Mouse (Mus musculus): ENCODE results near the gene Scn10a. TPM values are rescaled to one million over a fixed set of nuclear protein-coding genes. Genes with fewer than 3 reads are reported as not detected.

Scn10a gene
- polyA plus RNA-seq (2015; fragmentation: Nextera tagmentation; extraction: Ambion mirVana): not detected in 2 replicates

DNA sequence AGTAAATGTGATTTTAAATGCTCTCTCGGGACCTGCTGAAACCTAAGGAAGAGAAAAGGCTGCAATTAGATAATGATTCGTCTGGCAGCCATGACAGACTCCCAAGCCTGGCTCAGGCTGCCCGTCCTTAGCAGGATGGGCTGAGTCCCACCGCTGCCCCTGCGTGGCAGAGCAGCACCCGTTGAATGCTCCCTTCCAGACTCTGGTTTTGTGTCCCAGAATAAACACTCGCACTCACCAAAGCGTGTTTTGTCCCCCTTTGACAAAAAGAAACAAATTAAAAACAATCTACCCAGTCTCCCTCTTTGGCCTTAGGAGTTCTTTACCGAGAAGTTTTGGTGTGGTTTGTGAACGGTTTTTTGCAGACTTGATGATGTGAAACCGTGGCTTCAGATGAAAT lies at the start of gene Scn10a:
Scn10a (minus strand) TSS at position 101 of the 400 bp plus-strand sequence.
- Histone ChIP-seq H3K27me3 (no peaks in the 10 kb centered on the region), H3K27ac (no peak within 1 kb of the TSS), H3K4me3 (no peak within 1 kb of the TSS), H3K4me2 (no peak within 1 kb of the TSS), H3K9ac (no peak within 1 kb of the TSS), H3K4me1 (no peaks in the 10 kb centered on the region), H3K36me3 (no peaks in the 10 kb centered on the region), H3K9me3 (no peaks in the 10 kb centered on the region)
- ATAC-seq (ENCODE audit: insufficient number of reproducible peaks, insufficient read depth, low FRiP score, low TSS enrichment, low read depth): no peak
- 80% methylated on average over 11 of the region's 11 CpGs for WGBS

DNA sequence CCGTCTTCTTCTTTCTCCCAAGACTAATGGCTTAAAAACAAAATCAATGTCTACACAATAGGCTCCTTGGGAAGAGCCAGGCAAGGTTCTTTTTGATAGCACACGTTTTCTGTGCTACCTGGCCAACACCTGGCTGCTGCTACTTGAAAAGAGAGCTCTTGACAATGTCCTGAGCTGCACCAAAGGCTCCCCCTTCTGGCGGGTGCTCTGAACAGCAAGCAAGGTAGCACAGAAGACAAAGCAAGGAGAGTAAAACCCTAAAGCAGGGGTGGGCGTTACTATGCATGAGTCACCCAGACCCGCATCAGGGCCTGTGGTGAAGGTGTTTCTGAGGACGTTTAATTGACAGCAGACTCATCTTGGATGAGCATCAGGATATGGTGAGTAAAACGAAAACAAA lies 49.5 kb upstream of the Scn10a start:
- WGBS: 41% methylated on average over 7 of the region's 7 CpGs

DNA sequence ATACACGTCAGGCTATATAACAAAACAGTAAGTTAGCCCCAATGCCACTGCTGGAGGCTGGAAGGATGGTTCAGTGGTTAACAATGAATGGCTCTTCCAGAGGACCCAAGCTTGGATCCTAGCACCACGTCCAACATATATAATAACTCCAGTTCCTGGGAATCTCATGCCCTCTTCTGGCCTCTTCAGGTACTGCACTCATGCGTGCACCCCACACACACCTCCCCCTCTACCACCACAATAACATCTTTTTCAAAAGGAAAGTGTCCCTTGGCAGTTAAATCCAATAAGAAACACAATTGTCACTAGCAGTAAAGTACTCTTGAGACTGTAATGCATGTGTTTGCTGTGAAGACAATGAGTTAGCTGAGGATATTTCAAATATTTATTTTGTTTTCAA lies 41.1 kb upstream of the Scn10a start:
- no peaks in the 10 kb centered on the region; the same call in 1 of the 2 replicates for H3K9me3 ChIP-seq
- WGBS: 88% methylated on average over 3 of the region's 3 CpGs
- H3K4me3 ChIP-seq: no peak overlapping the region
- no peaks in the 10 kb centered on the region for H3K4me1 ChIP-seq
- no peak overlapping the region for H3K27ac ChIP-seq
- H3K9ac ChIP-seq: no peak overlapping the region
- H3K36me3 ChIP-seq: no peaks in the 10 kb centered on the region
- no peak overlapping the region for H3K4me2 ChIP-seq
- H3K27me3 ChIP-seq: no peaks in the 10 kb centered on the region
- ATAC-seq (ENCODE audit: insufficient number of reproducible peaks, insufficient read depth, low FRiP score, low TSS enrichment, low read depth): no peak

More for the DNA sequence above, 49.5 kb upstream of the Scn10a start:
- no peaks in the 10 kb centered on the region for H3K9me3 ChIP-seq
- no peak overlapping the region for H3K27ac ChIP-seq
- no peaks in the 10 kb centered on the region for H3K36me3 ChIP-seq
- no peaks in the 10 kb centered on the region for H3K4me1 ChIP-seq
- no peak overlapping the region for H3K4me3 ChIP-seq
- no peaks in the 10 kb centered on the region for H3K27me3 ChIP-seq
- no peak overlapping the region for H3K4me2 ChIP-seq
- no peak for ATAC-seq (ENCODE audit: insufficient number of reproducible peaks, insufficient read depth, low FRiP score, low TSS enrichment, low read depth)
- H3K9ac ChIP-seq: no peak overlapping the region

DNA sequence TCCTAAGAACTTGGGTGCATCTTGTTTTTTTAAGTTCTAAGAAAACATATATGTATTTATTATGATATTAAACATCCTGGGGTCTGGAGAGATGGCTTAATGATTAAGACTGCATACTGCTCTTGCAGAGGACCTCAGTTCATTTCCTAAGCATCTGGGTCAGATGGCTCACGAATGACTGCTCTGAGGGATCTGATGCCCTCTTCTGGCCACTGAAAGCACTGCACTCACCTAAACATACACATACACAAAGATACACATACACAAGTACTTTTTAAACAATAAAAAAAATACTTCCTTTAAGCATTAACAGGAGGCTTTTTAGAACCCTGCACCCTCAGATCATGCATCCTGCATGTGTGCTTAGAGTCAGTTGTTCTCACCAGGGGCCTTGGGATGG lies 40.3 kb upstream of the Scn10a start:
- Histone ChIP-seq H3K9me3 (no peaks in the 10 kb centered on the region; the same call in 1 of the 2 replicates), H3K4me2 (no peak overlapping the region), H3K27ac (no peak overlapping the region), H3K36me3 (no peaks in the 10 kb centered on the region), H3K4me1 (no peaks in the 10 kb centered on the region), H3K4me3 (no peak overlapping the region), H3K9ac (no peak overlapping the region), H3K27me3 (no peaks in the 10 kb centered on the region)
- 91% methylated on average over 1 of the region's 1 CpGs for WGBS
- ATAC-seq (ENCODE audit: insufficient number of reproducible peaks, insufficient read depth, low FRiP score, low TSS enrichment, low read depth): no peak

DNA sequence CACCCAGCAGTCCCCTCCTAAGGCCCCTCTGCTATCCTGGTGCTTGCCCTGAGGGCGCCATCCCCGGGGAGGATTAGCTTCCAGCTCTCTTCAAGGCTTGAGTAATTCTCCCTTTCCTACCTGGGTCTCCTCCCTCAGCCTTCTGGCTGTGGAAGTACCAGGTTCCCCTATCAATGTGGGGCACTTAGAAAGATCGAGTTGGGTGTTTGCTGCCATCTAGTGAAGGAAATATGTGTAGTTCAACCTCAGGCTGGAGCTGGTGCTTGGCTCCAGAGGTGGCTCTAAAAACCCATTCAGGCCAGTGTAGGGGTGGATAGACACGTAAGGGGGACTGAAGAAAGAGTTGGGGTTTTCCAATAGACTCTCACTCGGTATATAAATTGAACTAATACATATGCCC lies 32.4 kb upstream of the Scn10a start:
- H3K4me1 ChIP-seq: no peaks in the 10 kb centered on the region
- ATAC-seq (ENCODE audit: insufficient number of reproducible peaks, insufficient read depth, low FRiP score, low TSS enrichment, low read depth): no peak
- H3K36me3 ChIP-seq: no peaks in the 10 kb centered on the region
- H3K9me3 ChIP-seq: no peaks in the 10 kb centered on the region
- H3K9ac ChIP-seq: no peak overlapping the region
- 14% methylated on average over 5 of the region's 5 CpGs for WGBS
- no peak overlapping the region for H3K27ac ChIP-seq
- H3K27me3 ChIP-seq: no peaks in the 10 kb centered on the region
- H3K4me2 ChIP-seq: no peak overlapping the region
- H3K4me3 ChIP-seq: no peak overlapping the region

DNA sequence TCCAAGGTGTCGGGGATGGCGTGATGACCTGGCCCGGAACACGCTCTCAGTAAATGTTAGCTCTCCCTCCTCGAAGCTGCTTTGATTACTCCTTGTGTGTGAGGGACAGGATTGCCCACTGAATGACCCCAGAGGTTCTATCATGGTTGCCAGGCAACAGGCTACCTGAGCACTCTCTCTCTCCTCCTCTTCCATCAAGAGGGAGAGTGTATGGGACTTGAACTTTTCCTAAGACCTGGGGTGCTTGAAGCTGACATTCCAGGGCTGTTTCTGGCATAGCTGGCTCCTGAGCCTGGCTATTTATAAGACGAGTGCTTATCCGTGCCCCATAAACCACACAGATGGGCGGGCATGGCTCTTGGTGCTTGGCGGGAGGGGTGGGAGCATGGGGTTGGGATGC lies 30.0 kb upstream of the Scn10a start:
- Histone ChIP-seq H3K9ac (no peak overlapping the region), H3K27me3 (no peaks in the 10 kb centered on the region), H3K27ac (no peak overlapping the region), H3K9me3 (no peaks in the 10 kb centered on the region), H3K4me2 (no peak overlapping the region), H3K4me3 (no peak overlapping the region), H3K4me1 (no peaks in the 10 kb centered on the region), H3K36me3 (no peaks in the 10 kb centered on the region)
- WGBS: 73% methylated on average over 9 of the region's 9 CpGs
- ATAC-seq (ENCODE audit: insufficient number of reproducible peaks, insufficient read depth, low FRiP score, low TSS enrichment, low read depth): no peak

DNA sequence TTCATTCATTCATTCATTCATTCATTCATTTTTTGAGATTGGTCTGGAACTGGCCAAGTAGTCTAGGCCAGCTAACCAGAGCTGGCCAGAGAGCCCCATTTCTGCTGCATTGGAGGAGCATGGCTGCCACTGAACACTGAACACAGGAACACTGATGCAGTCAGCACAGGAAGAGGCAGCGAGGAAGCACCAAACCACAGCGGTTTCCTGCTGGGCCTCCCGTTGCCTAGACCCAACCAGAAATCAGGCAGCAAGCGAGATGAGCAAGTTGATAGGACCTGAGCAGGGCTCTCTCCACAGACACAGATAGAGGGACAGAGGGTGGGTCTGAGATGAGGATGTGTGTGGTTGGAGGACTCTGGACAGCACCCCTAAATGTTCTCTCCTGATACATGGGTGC lies 24.8 kb upstream of the Scn10a start:
- H3K9ac ChIP-seq: no peak overlapping the region
- WGBS: 79% methylated on average over 4 of the region's 4 CpGs
- no peaks in the 10 kb centered on the region for H3K36me3 ChIP-seq
- ATAC-seq (ENCODE audit: insufficient number of reproducible peaks, insufficient read depth, low FRiP score, low TSS enrichment, low read depth): no peak
- no peak overlapping the region for H3K4me3 ChIP-seq
- no peaks in the 10 kb centered on the region for H3K9me3 ChIP-seq
- no peak overlapping the region for H3K4me2 ChIP-seq
- H3K4me1 ChIP-seq: no peaks in the 10 kb centered on the region
- H3K27ac ChIP-seq: no peak overlapping the region
- H3K27me3 ChIP-seq: no peaks in the 10 kb centered on the region

DNA sequence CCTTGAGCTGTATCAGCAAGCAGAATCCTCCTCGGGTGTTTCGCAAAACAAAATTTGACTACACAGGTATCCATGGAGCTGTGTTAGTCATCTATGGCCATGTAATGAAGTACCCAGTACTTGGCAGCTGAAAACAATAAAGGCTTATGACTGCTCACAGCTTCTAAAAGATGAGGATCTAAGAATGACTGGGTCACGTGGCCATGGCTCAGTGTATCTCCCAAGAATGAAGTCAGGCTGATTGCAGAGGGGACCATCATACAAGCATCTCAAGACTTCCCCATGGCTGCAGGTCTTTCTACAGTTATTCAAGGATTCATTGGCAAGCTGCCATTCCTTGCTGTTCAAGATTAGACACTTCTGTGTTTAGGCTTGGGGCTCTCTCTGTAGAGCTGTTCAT lies 24.2 kb upstream of the Scn10a start:
- no peak for ATAC-seq (ENCODE audit: insufficient number of reproducible peaks, insufficient read depth, low FRiP score, low TSS enrichment, low read depth)
- H3K4me2 ChIP-seq: no peak overlapping the region
- H3K4me3 ChIP-seq: no peak overlapping the region
- H3K36me3 ChIP-seq: no peaks in the 10 kb centered on the region
- H3K9ac ChIP-seq: no peak overlapping the region
- no peaks in the 10 kb centered on the region for H3K27me3 ChIP-seq
- WGBS: 90% methylated on average over 3 of the region's 3 CpGs
- no peak overlapping the region for H3K27ac ChIP-seq
- H3K9me3 ChIP-seq: no peaks in the 10 kb centered on the region
- H3K4me1 ChIP-seq: no peaks in the 10 kb centered on the region

DNA sequence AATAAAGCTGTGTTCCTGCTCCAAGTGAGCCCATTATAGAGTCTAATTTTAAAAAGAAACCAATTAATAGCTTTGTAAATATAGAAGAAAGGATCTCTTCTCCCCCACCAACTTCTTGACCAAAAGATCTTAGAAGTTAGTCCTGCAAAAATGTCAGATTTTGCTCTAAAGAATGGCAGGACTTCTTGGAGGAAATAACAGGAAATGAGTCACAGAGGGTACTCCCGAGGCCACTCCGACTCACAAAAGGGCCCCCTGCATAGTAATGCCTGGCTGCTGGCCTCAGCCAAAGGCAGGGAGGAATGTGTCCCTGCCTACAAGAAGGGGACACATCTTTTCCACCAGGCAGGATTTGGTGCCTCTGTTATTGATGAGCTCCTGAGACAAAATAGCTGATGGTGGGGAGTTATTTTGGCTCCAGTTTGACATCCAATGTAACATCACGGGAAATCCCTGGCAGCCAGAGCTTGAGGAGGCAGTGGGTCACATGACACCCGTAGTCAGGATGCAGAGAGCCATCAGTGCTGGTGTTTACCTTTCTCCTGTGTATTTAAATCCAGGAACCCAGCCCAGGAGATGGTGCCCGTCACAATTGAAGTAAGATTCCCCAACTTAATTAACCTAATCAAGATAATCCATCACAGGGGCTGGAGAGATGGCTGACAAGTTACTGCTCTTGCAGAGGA lies 22.1 kb upstream of the Scn10a start:
- Histone ChIP-seq H3K27me3 (no peaks in the 10 kb centered on the region), H3K27ac (no peak overlapping the region), H3K4me1 (no peaks in the 10 kb centered on the region), H3K36me3 (no peaks in the 10 kb centered on the region), H3K4me3 (no peak overlapping the region), H3K4me2 (no peak overlapping the region), H3K9me3 (no peaks in the 10 kb centered on the region), H3K9ac (no peak overlapping the region)
- no peak for ATAC-seq (ENCODE audit: insufficient number of reproducible peaks, insufficient read depth, low FRiP score, low TSS enrichment, low read depth)
- 37% methylated on average over 5 of the region's 5 CpGs for WGBS

DNA sequence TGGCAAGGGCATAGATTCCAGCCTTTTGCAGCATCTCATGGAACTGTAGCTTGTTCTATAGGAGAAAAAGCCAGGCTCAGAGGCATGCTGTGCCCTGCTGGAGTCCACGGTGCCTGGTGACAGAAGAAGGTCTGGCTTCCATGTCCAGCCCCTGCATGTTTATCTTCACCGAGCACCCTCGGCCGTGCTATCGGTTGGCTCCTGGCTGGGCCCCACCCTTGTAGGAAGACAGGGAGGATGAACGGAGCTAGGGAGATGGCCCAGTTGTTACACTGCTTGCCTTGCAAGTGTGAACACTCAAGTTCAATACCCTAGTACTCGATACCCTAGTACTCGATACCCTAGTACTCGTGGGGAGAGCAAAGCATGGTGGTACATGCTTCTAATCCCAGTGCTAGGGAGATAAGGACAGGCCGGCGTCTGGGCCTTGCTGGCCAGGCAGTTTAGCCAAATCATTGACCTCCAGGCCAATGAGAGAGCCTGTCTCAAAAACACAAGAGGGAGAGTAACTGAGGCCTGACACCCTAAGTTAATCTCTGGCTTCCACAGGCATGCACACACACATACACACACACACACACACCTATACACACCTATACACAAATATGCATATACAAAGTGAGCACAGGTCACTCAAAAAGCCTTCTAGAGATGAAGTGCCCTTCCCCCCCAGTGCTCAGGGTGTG lies 9.4 kb upstream of the Scn10a start:
- no peak overlapping the region for H3K27ac ChIP-seq
- no peak overlapping the region for H3K4me3 ChIP-seq
- H3K9ac ChIP-seq: no peak overlapping the region
- 89% methylated on average over 11 of the region's 11 CpGs for WGBS
- ATAC-seq (ENCODE audit: insufficient number of reproducible peaks, insufficient read depth, low FRiP score, low TSS enrichment, low read depth): no peak
- no peaks in the 10 kb centered on the region for H3K9me3 ChIP-seq
- H3K27me3 ChIP-seq: no peaks in the 10 kb centered on the region
- no peak overlapping the region for H3K4me2 ChIP-seq
- 0 out of 2 replicates have a peak, but pooled peaks cover 3% of the 10 kb centered on the region for H3K4me1 ChIP-seq
- no peaks in the 10 kb centered on the region for H3K36me3 ChIP-seq

DNA sequence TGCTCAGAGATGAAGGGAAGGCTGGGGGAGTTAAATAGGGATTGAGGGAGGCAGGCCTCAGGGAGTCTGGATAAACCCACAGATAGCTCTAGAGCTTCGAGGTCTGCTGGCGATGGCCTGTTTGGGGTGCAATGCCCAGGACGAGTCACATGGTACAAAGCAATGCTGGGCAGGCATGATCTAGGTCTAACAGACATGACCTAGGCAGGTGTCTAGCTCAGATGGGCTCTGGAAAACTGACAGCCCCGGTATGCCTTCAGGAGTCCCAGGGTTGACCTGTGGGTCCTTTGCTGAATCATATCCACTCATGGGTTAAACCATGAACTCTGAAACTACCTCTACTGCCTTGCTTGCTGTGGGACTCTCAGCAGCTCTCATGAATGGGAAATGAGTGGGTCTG lies 7.9 kb upstream of the Scn10a start:
- no peak for ATAC-seq (ENCODE audit: insufficient number of reproducible peaks, insufficient read depth, low FRiP score, low TSS enrichment, low read depth)
- Histone ChIP-seq H3K9me3 (no peaks in the 10 kb centered on the region), H3K27me3 (no peaks in the 10 kb centered on the region), H3K4me2 (no peak overlapping the region), H3K4me1 (0 out of 2 replicates have a peak, but pooled peaks cover 3% of the 10 kb centered on the region), H3K36me3 (no peaks in the 10 kb centered on the region), H3K9ac (no peak overlapping the region), H3K27ac (no peak overlapping the region), H3K4me3 (no peak overlapping the region)
- 86% methylated on average over 4 of the region's 4 CpGs for WGBS

DNA sequence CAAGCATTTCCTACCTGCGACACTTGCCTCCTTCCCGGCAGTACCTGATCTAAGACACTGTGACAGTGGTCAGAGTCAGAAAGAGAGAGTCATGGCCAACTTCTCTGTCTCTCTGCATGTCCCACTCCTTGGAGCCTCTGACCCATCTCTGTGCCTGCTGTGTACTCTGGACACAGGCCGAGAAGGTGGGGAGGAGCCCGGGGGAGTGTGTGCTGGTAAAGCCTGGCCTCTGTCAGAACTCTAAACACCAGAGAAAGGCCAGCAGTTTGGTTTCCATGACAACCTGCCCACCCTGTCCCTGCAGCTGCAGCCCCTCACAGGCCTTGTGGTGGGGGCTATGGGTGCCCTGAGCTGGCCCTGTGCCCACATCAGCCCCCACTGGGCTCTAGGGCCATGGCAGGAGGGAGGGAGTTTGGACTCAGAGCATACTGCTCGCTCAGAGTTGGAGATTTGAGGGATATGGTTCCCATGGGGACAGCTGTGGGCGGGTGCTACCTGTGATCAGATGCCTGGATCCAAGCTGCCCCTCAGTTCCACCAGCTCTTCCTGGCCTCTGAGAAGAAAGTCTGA lies 6.3 kb upstream of the Scn10a start:
- Histone ChIP-seq H3K9me3 (no peaks in the 10 kb centered on the region), H3K27me3 (no peaks in the 10 kb centered on the region), H3K9ac (no peak overlapping the region), H3K4me3 (no peak overlapping the region), H3K4me2 (no peak overlapping the region), H3K27ac (no peak overlapping the region), H3K36me3 (no peaks in the 10 kb centered on the region), H3K4me1 (no peaks in the 10 kb centered on the region)
- no peak for ATAC-seq (ENCODE audit: insufficient number of reproducible peaks, insufficient read depth, low FRiP score, low TSS enrichment, low read depth)
- 70% methylated on average over 6 of the region's 6 CpGs for WGBS
